Mouse (Mus musculus) left cerebral cortex, adult 8-10 months (tissue): ENCODE measurements at regions not wholly inside any gene's neighbourhood (a gene's known extent, or its start where the extent isn't known, plus 50 kb on each side); places are given as distances from the start of the nearest gene placed in this dataset.

Experiments used
- DNase-seq, 2 experiments: peaks; one replicate each; pipeline ENCODE4 v3.0.0; 2022; ENCODE audit warnings: low spot score in 2 of 2

GRCm38 (mm10) chr9:87453261-87453660, 197.9 kb upstream of the Cep162 start:
- no peak for DNase-seq

- no peak for DNase-seq
These were observed 197.2 kb upstream of the Cep162 start for GRCm38 (mm10) chr9:87452571-87452970.

- no peak for DNase-seq
These were observed 188.3 kb upstream of the Cep162 start for GRCm38 (mm10) chr9:87443467-87444235.

GRCm38 (mm10) chr9:87432072-87432471, 176.7 kb upstream of the Cep162 start:
- no peak for DNase-seq

- no peak for DNase-seq
These were observed 176.2 kb upstream of the Cep162 start for GRCm38 (mm10) chr9:87431523-87431922.

- no peak for DNase-seq
These were observed 169.9 kb upstream of the Cep162 start for GRCm38 (mm10) chr9:87425201-87425600.

GRCm38 (mm10) chr9:87421175-87421574, 165.8 kb upstream of the Cep162 start:
- no peak for DNase-seq

- DNase-seq = peak; percentile 13 to 46
These were observed 164.0 kb upstream of the Cep162 start for GRCm38 (mm10) chr9:87419376-87419775.

GRCm38 (mm10) chr9:87412894-87413293, 157.6 kb upstream of the Cep162 start:
- DNase-seq = no peak

GRCm38 (mm10) chr9:87411044-87411443, 155.7 kb upstream of the Cep162 start:
- DNase-seq = no peak

GRCm38 (mm10) chr9:87409736-87410135, 154.4 kb upstream of the Cep162 start:
- DNase-seq = no peak

- DNase-seq = no peak
These were observed 153.5 kb upstream of the Cep162 start for GRCm38 (mm10) chr9:87408805-87409204.

GRCm38 (mm10) chr9:87406476-87406875, 151.1 kb upstream of the Cep162 start:
- no peak for DNase-seq

- DNase-seq = no peak
These were observed 149.9 kb upstream of the Cep162 start for GRCm38 (mm10) chr9:87405115-87405720.

GRCm38 (mm10) chr9:87402010-87402409, 146.7 kb upstream of the Cep162 start:
- no peak for DNase-seq

GRCm38 (mm10) chr9:87387516-87387915, 132.2 kb upstream of the Cep162 start:
- DNase-seq = no peak

- DNase-seq = no peak
These were observed 128.2 kb upstream of the Cep162 start for GRCm38 (mm10) chr9:87383513-87383912.

- DNase-seq = no peak
These were observed 122.6 kb upstream of the Cep162 start for GRCm38 (mm10) chr9:87377921-87378320.

GRCm38 (mm10) chr9:87376731-87377310, 121.5 kb upstream of the Cep162 start:
- no peak for DNase-seq

GRCm38 (mm10) chr9:87372251-87372905, 117.0 kb upstream of the Cep162 start:
- no peak for DNase-seq

GRCm38 (mm10) chr9:87369059-87369458, 113.7 kb upstream of the Cep162 start:
- DNase-seq = no peak

- no peak for DNase-seq
These were observed 91.7 kb upstream of the Cep162 start for GRCm38 (mm10) chr9:87347008-87347407.
